Mouse (Mus musculus): ENCODE data around the gene Scn9a.

Gene Scn9a

DNA sequence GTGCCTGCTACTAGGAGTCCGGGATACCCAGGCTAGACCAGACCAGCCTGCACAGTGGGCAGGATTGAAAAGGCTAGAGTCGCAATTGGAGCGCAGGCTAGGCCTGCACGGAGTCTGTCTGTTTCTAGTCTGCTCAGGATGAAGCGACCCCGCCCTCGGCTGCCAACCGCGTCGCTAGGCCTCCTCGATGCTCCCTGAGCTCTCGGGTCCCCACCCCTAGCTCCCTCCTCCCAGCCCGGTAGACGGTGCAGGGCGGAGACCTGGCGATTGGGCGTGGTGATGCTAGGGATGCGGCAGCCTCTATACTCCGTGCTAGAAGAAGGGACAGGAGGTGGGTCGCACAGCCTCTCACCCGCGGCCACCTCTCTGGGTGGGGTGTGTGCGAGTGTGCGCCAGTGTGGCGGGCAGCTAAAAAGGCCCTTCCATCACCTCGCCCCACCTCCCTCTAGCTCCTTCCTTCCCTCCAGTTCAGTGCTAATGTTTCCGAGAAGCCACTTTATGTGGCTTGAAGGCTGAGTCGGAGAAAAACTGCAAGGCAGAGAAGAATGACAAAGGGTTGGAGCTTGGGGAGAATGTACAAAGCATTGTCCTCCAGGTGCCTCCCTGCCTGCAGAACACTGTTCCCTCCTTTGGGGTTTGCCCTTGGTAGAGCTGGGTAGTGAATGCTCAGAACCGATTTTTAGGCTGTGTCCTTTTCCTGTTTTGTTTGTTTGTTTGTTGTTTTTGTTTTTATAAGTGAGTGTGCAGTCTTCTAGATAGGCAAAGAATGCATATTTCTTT is at the start of gene Scn9a:
Gene Scn9a (minus strand): TSS at position 383 of the 780 bp plus-strand sequence.
- peak; percentile 91 for ATAC-seq (ENCODE audit: insufficient number of reproducible peaks, low FRiP score, low TSS enrichment)

DNA sequence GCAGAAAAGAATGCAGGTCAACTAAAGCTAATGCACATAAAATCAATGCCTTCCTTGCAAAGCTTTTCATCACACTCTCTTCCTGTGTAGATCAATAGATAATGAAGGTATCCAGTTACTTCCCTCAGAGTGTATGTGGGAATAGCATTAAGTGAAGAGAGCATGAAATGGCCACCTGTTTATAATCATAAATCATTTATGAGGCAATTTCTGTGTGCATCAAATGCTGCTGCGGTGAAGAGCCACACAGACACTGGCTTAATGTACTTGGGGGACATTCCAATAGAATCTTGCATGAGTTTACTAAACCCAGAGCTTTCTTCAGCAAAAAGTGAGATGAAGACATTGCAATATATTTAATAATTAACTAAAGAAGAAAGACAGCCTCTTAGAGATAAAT is 27.2 kb upstream of the Scn9a start:
- ATAC-seq (ENCODE audit: insufficient number of reproducible peaks, low FRiP score, low TSS enrichment) = no peak

DNA sequence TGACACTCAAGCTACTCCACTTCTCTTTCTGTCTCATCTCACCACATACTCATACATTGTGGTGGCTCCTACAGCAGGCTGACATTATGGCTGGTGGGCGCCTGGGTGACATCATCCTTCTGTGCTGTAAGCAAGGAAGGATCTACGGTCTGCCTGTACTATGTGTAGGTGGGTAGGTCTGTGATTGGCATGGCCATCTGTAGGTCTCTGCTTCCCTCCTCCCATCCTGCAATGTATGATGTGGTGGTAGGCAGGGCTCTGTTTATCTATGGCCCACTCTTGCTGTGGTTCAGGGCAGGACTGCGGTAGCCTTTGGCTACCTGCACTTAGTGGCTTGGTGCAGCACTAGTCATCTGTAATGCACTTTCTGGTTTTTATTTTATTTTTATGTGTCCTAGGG is 21.7 kb upstream of the Scn9a start:
- ATAC-seq (ENCODE audit: insufficient number of reproducible peaks, low FRiP score, low TSS enrichment) = no peak

- no peak for ATAC-seq (ENCODE audit: insufficient number of reproducible peaks, low FRiP score, low TSS enrichment)
These were observed 20.7 kb upstream of the Scn9a start for GRCm38 (mm10) chr2:66655431-66655830.

DNA sequence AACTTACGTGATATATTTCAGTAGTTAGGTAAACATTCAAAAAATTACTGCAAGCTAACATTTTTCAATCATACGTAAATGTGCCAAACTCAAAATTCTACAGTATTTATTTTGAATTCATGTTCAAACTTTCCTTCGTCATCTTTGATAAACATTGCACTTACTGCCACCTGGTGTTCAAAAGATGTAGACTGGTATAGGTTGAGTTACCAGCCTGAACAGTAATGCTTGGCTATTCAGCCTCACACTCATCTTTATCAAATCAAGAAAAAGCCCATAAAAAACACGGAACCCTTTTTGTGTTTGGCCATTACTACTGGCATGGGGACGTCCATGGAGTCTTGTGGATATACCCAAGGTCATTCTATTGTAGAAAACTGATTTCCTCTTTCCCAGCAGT is 9.6 kb upstream of the Scn9a start:
- ATAC-seq (ENCODE audit: insufficient number of reproducible peaks, low FRiP score, low TSS enrichment) = peak; percentile 75

DNA sequence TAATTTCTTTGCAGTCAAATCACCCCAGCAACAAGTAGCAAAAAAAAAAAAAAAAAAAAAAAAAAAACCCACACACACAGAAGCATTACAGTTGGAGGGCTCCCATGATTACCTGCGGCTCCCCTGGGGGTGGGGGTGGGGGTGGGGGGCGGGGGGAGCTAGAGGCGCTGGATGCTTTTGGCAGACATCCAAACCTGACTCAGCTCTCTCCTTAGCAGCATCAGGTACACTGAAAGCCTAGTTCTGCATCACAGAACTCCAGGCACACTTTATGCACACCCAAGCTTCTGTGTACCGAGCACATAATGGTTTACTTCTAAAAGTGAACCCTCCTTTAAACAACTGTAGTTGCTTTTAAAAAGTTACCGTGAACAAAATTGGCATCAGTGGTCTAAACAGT is 2.0 kb downstream of the Scn9a start:
- no peak for ATAC-seq (ENCODE audit: insufficient number of reproducible peaks, low FRiP score, low TSS enrichment)

- no peak for ATAC-seq (ENCODE audit: insufficient number of reproducible peaks, low FRiP score, low TSS enrichment)
These were observed 23.7 kb downstream of the Scn9a start for GRCm38 (mm10) chr2:66611091-66611490.

DNA sequence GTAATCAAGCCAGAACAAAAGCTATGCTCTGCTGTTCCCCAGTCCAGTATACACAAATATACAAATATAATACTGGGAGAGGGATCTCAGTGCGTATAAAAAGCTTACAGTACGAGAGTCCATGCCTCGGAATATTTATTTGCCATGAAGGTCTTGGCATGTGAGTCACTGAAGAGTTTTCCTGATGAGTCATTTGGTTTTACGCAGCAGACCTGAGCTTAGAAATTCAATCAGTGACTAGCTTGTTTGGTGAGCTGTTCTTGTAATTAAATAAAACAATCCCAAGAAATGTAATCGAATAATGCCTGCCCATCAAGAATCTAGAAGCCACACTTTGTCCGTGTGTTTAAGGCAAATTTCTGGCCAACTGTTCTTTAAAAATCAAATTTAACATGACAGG is 37.4 kb downstream of the Scn9a start:
- no peak for ATAC-seq (ENCODE audit: insufficient number of reproducible peaks, low FRiP score, low TSS enrichment)

- no peak for ATAC-seq (ENCODE audit: insufficient number of reproducible peaks, low FRiP score, low TSS enrichment)
These were observed 38.6 kb downstream of the Scn9a start for GRCm38 (mm10) chr2:66596145-66596544.

GRCm38 (mm10) chr2:66590151-66590550 is 44.6 kb downstream of the Scn9a start:
- ATAC-seq (ENCODE audit: insufficient number of reproducible peaks, low FRiP score, low TSS enrichment) = no peak

- ATAC-seq (ENCODE audit: insufficient number of reproducible peaks, low FRiP score, low TSS enrichment) = no peak
These were observed 54.5 kb downstream of the Scn9a start for GRCm38 (mm10) chr2:66580026-66580808.

DNA sequence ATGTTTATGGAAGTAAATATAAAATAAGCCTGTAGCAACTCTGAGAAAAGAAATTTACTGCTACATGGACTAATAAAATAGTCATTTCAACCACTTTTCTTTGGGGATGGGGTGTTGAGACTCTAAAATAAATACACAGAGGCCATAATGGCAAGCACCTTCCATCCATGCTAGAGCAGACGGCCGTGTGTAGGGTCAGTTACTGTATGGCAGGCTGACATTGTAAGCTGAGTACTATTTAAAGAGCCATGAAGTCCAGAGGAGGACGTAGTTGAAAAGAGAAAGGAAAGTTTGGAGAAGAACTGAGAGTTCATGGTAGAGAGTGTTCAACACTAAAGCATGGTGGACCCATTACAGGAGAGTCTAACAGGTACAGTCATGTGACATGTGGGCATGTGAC is 86.5 kb downstream of the Scn9a start:
- ATAC-seq (ENCODE audit: insufficient number of reproducible peaks, low FRiP score, low TSS enrichment) = no peak

DNA sequence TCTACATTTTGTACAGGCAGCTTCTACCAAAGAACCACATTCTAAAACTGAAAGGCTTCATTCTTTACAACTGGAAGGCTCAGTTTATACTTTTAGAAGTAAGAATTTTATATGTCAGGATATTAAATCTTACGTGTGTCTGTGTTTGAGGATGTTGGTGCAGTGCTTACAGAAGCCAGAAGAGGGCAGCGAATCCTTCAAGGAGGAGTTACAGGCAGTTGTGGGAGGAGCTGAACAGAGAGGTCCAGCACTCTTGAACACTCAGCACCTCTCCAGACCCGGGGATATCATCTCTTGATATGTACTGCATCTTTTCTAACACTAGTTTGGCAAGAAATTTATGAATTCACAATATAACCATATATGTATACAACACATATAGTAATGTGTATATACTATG is 114.8 kb downstream of the Scn9a start:
- ATAC-seq (ENCODE audit: insufficient number of reproducible peaks, low FRiP score, low TSS enrichment) = no peak

- ATAC-seq (ENCODE audit: insufficient number of reproducible peaks, low FRiP score, low TSS enrichment) = no peak
These were observed 123.3 kb downstream of the Scn9a start for GRCm38 (mm10) chr2:66511424-66511823.

DNA sequence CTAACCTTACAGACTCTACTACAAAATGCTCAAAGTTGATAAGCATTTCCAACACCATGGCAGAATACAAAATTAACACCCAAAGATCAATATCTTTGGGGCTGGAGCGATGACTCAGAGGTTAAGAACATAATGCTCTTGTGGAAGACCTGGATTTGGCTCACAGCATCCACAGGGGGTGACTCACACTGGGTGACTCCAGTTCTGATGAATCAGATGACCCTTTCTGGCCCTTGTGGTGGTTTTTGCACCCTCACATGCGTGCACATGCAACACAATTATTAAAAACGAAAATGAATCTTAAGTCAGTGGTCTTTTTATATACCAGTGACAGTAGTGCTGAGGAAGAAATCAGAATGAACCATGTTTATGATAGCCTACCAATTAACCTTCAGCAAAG is 126.7 kb downstream of the Scn9a start:
- no peak for ATAC-seq (ENCODE audit: insufficient number of reproducible peaks, low FRiP score, low TSS enrichment)

- ATAC-seq (ENCODE audit: insufficient number of reproducible peaks, low FRiP score, low TSS enrichment) = no peak
These were observed 127.1 kb downstream of the Scn9a start for GRCm38 (mm10) chr2:66507616-66508015.

DNA sequence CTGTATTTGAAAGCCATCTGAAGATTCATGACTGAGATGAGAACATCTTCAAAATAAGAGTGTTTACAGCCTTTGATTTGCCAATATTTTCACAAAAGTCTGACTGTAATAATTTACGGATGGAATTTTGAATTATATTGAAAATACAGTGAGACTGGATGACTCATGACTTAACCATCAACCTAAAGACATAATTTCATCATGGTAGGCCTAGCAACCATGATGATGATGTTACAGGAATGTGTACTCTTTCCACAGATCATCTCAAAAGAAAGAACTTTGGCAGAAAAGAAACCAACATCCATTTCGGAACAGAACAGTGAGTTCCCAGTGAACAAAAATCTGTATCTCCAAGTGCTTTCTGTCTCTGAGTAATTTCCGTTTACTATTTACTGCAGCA is 132.6 kb downstream of the Scn9a start:
- ATAC-seq (ENCODE audit: insufficient number of reproducible peaks, low FRiP score, low TSS enrichment) = no peak

DNA sequence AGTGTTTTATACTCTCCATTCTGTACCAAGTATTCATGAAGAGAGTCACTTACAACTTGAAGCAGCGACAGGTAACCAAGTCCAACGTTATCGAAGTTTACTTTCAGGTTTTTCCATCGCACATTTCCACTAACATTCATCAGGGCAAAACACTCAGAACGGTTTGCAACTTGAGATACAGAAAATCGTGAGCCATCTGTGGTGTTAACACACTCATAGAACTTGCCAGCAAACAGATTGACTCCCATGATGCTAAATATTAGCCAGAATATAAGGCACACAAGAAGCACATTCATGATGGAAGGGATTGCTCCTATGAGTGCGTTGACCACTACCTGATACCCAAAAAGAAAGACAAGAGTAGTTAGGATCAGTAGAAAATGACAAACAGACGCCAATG is 140.2 kb downstream of the Scn9a start:
- no peak for ATAC-seq (ENCODE audit: insufficient number of reproducible peaks, low FRiP score, low TSS enrichment)

GRCm38 (mm10) chr2:66478395-66478794 is 156.4 kb downstream of the Scn9a start:
- no peak for ATAC-seq (ENCODE audit: insufficient number of reproducible peaks, low FRiP score, low TSS enrichment)

GRCm38 (mm10) chr2:66473181-66473822 is 161.5 kb downstream of the Scn9a start:
- no peak for ATAC-seq (ENCODE audit: insufficient number of reproducible peaks, low FRiP score, low TSS enrichment)

DNA sequence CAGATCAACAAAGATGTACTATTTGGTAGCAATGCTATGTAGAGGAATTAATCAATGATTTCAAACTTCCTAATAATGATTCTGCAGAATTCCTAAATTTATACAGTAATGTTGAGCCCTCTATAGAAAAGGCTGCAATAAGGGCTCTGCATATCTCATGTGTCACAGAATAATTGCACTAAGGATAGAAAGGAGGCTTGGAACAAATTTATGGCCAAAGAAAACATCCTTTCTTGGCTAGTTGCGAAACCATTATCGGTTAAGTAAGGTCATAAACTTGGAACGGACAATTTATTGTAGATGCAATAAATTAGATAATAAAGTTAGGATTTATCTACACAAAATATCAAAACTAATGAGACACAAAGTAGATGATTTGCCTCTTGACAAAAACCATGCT is 169.3 kb downstream of the Scn9a start:
- no peak for ATAC-seq (ENCODE audit: insufficient number of reproducible peaks, low FRiP score, low TSS enrichment)
